Mouse (Mus musculus) heart, postnatal 10 days (tissue): ENCODE data around the gene Myo3b. TPM values are rescaled to one million over a fixed set of nuclear protein-coding genes. Genes with fewer than 3 reads are reported as not detected.
"Not testable (repeated sequence)": the region's sequence is repeated elsewhere in the genome, so short reads cannot be mapped to it uniquely, and the experiment has no call there.

ENCODE experiments used
- DNase-seq, 2 experiments: peaks; one replicate each; pipeline ENCODE4 v3.0.0; 2021
- intact Hi-C: fragments of 180-260 bp; cut with DNase I; formaldehyde crosslinking; loops from one replicate; pipeline ENCODE4 v1.15.1; 2025
- total RNA-seq, 2 experiments: library from RNA; stranded (reverse); gene quantifications; 2 replicates each; pipeline ENCODE4 v1.2.3; 2021

The Myo3b gene
- under 1 TPM in 1 of 2 experiments, not detected in 1; 0.12 TPM for total RNA-seq

GRCm38 (mm10) chr2:70038752-70039151 is at the start of gene Myo3b:
TSS of gene Myo3b (plus strand) at chr2:70039126.
- intact Hi-C loops: no loop called here
- no peak for DNase-seq

DNA sequence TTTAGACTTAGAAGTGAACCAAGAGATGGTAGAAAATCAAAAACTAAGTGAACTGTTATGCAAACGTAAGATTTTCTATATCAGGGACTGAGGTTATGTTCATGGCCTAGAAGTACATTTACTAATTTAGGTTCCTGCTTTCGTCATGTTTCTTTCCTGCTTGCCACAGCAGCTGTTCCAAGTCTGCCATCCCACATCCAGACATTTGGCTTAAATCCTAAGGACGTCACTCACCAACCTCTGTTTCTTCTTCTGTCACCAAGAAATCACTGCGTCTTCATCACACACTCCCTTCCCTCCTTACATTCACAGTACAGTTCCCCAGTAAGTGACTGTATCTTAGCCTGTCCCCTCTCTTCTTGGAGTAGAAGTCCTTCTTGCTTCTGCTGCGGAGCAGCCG is 49.7 kb upstream of the Myo3b start:
- DNase-seq: no peak
- intact Hi-C loops: no loop called here

DNA sequence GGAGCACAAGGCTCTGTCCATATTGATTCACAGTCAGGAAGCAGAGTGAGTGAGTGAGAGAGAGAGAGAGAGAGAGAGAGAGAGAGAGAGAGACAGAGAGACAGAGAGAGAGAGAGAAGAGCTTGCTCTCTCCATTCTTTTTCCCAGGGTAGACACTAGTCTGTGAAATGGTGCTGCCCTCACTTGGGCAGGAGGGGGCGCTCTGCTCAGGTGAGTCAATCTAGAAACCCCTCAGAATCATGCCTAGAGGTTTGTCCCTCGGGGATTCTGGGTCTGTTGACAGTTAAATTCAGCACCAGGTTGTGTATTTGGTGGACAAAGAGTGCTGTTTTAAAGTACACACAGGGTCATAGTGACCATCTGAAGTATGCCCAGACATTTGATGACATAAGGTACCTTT is 48.3 kb upstream of the Myo3b start:
- no peak for DNase-seq
- intact Hi-C loops: no loop called here

- DNase-seq, intact Hi-C loops: not testable (repeated sequence)
These were observed 44.7 kb upstream of the Myo3b start for GRCm38 (mm10) chr2:69994082-69994736.

- intact Hi-C loops: no loop called here
- no peak for DNase-seq
These were observed 44.1 kb upstream of the Myo3b start for GRCm38 (mm10) chr2:69994779-69995178.

DNA sequence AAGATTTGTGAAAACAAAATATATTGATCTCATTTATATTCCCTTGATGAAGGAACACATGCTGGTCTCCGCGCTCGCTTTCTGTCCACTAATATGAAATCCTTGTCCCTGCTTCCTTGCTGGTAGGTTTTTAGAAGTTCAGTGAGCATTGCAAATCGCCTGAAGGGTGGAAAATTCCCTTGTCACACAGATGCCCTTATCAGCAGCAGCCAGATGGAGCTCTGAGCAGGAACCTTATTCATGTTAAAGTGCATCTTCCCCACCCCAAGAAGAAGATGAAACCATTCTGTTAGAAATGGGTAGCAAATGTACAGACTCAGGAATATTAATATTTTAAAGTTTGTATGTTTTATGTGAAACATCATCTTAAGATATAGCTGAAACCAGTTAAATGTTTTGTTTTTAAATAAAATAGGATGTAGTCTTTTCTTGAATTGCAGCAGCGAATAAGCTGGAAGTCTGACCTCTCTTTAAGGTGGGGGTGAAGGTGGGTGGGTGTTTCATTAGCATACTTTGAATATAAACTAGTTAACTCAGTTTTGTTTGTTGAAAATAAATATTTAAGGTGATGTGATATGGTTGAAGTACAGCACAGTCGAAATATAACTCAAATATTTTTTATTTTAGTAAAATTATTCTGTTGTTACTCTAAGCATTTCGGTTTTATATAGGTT is 39.7 kb upstream of the Myo3b start:
- no peak for DNase-seq
- intact Hi-C loops: no loop called here

DNA sequence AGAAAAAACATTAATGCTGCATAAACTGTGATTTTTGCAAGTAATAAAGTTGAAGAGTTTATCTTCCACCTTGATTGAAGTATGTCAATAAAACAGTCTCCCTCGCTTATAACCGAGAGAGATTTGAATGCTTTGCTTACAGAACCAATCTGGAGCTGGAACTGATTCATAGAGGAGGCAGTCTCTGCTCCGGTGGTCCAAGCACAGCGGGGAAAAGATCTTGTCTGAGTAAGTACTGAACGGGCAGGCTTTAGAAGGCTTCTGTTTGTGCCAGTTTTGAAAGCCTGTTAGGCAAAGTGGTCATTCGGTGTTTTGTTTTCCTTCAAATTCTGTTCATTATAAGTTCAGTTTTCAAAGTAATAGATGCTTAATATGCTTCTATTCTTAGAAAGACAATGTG is 38.6 kb upstream of the Myo3b start:
- DNase-seq: no peak
- intact Hi-C loops: no loop called here

DNA sequence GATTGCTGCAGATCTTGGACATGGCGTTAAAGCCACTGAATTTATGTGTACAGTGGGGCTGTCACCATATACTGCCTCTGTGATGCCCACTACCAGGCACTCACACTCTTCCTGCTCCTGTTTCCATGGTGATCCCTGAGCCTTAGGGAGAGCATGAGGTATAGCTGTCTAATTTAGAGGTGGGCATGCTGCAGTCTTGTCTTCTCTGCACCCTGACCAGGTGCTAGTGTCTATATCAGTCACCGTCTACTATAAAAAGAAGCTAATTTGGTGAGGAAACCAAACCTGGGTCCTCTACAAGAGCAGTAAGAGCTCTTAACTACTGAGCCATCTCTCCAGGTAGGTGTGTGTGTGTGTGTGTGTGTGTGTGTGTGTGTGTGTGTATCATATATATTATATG is 32.4 kb upstream of the Myo3b start:
- DNase-seq: no peak

GRCm38 (mm10) chr2:70012941-70013340 is 26.0 kb upstream of the Myo3b start:
- no peak for DNase-seq
- intact Hi-C loops: no loop called here

More for the DNA sequence above, 32.4 kb upstream of the Myo3b start:
- intact Hi-C loops: no loop called here

DNA sequence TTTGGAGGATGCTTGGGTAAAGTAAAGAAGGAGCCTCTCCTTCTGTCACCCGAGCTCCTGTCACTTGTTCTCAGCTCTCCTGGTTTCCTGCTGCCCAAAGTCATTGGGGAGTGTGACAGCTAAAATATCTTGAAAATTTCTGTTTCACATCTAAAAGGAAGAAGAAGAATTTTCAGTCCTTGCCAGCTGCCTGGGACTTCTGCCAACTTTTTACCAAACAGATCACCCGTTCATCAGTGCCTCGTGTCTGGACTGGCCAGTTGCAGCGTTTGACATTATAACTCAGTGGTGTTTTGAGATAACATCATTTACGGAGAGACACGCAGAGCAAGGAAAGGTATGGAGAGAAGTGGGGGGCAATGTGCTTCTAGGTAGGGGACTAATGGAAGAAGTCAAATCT is 20.7 kb upstream of the Myo3b start:
- intact Hi-C loops: no loop called here
- peak; percentile 19 to 43 for DNase-seq

DNA sequence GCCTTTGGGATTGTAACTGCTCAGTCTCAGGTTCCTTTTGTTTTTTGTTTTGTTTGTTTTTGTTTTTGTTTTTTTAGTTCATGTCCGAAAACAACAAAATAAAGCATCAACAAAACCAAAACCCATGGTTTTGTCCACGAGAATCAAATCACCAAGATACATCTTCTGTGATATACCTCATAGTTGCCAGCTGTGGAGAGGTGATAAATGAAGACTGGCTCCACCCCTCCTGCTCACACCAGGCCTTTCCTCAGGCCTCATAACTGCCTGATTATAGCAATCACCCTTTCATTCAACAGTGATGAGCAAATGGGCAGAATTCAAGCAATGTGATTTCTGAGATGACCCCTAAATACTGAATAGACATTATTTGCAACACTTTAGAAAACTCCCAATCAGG is 14.5 kb upstream of the Myo3b start:
- intact Hi-C loops: no loop called here
- no peak for DNase-seq

DNA sequence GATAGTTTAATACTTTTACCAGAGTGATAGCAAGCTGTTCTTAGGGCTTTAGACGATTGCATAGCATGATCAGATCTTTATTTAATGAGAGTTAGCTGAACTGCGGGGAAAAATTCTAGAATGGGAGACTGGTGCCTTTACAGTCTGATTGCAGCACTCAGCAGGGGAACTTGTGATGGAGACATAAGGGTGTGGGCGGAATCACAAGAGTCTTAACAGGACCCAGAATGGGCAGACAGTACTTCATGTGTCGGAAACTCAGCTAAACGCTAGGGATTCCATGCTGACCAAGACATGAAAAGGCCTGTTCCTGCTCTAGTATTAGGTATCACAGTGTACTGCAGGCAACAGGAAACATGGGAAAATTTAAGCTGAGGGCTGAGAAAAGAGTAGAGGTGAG is 13.2 kb upstream of the Myo3b start:
- intact Hi-C loops: no loop called here
- no peak for DNase-seq

- DNase-seq: no peak
- intact Hi-C loops: no loop called here
These were observed 7.5 kb upstream of the Myo3b start for GRCm38 (mm10) chr2:70031472-70031871.

DNA sequence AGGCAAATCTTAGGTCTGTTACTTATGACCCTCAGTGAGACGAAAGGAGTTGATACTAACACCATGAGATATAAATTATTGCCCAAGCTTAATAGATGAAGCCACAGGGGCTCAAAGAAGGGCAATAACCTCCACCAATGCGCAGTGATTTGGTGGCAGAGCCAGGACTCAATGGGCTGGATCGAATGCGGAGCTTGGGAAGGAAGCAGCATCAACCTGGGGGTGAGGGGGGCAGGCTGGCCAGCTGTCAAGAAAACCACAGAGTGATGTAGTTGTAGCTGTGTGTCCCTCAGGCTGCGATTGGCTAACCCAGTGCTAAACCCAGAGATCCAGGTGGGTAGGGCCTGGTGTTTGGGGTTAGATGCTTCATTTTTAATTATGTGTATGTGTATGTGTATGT is 4.0 kb upstream of the Myo3b start:
- intact Hi-C loops: no loop called here
- no peak for DNase-seq

GRCm38 (mm10) chr2:70035358-70035757 is 3.6 kb upstream of the Myo3b start:
- DNase-seq: no peak
- intact Hi-C loops: no loop called here

DNA sequence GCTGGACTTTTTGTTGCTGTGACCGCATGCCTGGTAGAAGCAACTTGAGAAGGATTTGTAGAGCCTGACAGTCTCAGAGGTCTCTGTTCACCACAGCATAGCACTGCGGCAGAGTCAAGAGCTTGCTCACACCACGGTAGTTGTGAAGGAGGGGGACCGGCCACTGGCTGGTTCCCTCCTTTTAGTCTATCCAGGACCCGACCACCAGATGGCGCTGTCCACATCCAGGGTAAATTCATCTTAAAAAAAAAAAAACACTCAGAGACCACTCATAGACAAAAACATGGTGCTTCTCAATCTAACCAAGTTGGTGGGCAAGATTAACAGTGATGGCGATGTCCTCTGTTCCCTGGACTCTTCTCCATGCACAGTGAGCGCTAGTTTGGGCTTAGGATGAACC is 1.7 kb upstream of the Myo3b start:
- intact Hi-C loops: no loop called here
- no peak for DNase-seq

DNA sequence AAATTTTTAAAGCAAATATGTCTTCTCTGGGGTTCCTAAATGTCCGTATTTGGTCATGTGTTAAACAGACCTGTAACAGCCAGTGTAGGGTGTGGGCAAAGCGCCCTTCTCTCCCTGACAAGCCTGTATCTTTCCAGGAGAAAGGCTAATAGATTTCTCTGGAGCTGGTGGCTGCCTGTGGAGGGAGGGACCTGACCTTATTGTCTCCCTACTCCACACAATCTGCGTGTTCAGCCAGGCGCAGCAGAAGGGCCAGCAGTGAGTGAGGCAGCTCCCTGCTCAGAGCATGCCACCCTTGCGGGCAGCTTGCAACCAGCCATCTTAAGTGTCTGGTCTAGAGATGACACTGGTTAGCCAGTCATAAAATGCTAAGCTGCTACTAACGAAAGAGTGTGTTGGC is 5.5 kb downstream of the Myo3b start:
- no peak for DNase-seq
- intact Hi-C loops: no loop called here

DNA sequence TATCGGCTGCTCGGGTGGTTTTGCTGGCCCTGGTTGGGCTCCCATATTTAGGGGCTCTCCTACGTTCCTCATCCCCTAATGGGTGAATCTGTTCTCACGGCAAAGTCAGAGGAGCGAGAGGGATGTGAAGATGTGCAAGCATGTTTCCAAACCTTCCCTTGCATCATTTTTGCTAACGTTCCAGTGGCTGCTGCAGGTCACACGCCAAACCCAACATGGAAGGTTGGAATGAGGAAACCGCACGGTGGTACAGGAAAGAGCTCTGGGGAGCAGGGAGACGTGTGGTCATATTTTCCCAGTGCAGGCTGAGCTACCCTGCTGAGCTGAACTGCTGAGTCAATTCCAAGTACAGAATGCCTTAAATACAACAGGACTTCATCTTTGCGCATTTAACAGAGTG is 8.9 kb downstream of the Myo3b start:
- intact Hi-C loops: no loop called here

DNA sequence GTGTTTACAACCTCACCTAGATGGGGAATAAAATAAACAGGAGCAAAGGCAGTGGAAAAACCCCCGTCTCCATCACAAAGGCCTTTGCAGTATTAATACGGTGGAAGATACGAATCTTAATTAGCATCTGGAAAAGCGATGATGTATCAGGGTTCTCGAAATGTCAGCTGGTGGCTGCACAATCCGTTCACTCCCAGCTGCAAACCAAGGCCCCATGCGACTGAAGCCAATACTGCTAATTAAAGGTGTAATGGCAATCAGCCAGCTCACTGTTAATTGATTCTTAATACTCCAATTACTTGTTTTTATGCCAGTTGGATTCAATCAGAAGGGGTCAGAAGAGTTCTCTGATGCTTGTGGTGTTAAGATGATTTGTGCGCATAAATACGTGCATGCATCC is 14.9 kb downstream of the Myo3b start:
- DNase-seq: no peak
- intact Hi-C loops: no loop called here

More for the DNA sequence above, 8.9 kb downstream of the Myo3b start:
- DNase-seq: no peak

DNA sequence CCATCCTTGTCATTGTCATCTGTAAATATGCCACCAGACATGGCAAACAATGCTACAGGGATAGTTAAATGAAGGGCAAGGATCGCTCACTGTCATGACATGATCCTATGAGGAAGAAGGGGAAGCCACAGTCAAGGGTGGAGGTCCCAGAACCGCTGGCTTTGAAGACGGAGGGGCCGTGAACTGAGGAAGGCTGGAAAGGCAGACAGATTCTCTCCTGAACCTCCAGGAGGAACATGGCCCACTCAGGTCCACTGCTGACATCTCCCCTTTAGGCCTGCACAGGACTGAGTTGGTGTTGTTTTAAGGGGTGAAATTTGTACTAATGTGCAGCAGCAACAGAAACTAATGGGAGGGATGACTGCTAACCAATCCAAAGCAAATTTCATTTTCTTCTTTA is 19.3 kb downstream of the Myo3b start:
- DNase-seq: no peak
- intact Hi-C loops: no loop called here

DNA sequence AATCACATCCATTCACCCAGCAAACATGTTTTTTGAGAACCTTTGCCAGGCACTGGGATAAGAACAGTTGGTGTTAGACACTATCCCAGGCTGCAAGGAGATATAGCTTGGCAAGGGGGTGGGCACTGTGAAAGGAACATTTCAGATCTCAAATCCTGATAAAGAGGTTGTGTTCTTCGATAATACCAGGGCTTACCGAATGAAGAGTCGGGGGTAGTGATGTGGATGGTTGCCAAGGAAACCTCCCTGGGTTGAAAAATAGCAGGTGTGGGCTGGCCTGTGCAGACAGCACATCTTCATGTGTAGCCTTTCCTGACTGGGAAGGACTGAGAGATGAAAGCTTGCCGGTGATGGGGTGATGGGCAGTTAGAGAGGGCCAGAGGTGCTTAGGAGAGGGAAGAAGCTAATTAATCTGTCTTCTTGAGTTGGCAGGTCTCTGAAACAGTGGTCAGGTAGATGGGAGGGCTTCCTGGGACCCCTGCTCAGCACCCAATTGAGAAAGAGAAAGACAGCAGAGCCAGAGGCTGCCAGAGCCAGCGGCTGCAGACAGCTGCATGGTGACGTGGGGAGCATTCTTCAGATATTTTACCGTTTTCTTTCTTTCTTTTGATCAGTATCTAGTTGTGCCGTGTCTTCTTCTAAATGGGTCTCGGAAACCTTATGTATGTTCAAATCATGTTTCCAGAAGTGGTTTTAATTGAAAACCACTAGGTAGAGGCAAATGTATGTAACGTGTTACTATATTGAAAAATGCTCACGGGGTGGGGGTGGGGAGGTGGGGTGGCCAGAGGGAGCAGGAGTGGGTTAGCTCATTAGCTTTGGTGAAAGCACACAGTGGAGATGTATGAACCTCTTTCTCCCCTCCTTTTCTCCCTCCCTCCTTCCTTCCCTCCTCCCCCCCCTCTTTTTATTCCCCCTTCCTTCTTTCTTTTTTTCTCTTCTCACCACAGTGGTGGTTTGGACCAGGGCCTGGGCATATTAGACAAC is 21.7 kb downstream of the Myo3b start:
- DNase-seq: no peak
- intact Hi-C loops: no loop called here

- intact Hi-C loops: no loop called here
- DNase-seq: no peak
These were observed 26.2 kb downstream of the Myo3b start for GRCm38 (mm10) chr2:70065116-70065515.
